Mouse (Mus musculus): Measurements from ENCODE around the gene Slc35a5. TPM values are rescaled to one million over a fixed set of nuclear protein-coding genes. Genes with fewer than 3 reads are reported as not detected.

Gene Slc35a5
- 16.8 and 19.9 TPM in 2 replicates for polyA plus RNA-seq (2014; fragmentation: Nextera tagmentation; extraction: Ambion mirVana)

DNA sequence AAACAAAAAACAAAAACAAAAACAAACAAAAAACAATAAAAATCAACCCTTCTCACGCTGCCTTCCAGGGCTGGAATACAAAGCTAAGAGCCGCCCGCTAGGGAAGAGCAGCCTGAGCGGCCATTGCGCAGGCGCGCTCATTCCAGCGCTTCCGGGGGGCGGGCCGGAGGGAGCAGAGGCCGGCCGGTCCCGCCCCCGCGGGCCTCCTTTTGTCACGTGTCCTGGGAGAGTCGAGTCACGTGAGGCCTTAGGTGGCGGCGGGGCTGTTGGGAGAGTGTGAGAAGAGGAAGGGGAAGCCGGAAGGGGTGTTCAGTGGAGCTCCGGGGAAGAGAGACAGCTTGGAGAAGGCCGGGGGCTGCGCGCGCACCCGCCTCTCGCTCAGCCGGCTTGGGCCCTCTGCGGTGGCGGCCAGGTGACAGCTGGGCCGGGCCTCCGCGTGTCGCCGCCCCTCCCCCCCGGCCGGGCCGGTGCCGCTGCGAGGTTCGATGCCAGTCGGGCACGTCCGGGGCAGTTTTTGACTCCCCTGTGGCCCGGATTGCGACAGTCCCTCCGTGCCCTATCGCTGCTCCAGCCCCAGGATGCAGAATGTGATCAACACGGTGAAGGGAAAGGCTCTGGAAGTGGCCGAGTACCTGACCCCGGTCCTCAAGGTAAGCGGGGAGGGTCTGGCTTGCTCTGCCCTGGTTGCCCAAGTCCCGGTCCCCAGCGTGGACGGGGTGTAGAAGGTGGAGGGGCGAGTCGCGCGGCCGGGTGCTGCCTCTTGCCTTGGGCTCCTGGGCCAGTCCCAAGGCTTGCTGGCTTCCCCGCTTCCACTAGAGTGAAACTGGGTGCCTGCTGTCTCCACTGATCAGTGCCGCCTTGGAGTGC lies at the start of gene Slc35a5, which contains the start of gene Atg3:
Gene Slc35a5, minus strand, starts transcription at position 185 of the 867 bp plus-strand sequence.
Gene Atg3, plus strand, starts transcription at position 264 of the 867 bp plus-strand sequence.
- no peaks in the 10 kb centered on the region for H3K9me3 ChIP-seq (ENCODE audit: control insufficient read depth, low read depth, low read length)
- peaks cover 11% of the 10 kb centered on the region; the same call in 1 of the 2 replicates for H3K4me1 ChIP-seq (ENCODE audit: control insufficient read depth, insufficient read depth, low read length)
- peak within 1 kb of the TSS; percentile 82 for H3K9ac ChIP-seq (replicated peaks; ENCODE audit: low read depth, low read length)
- peak within 1 kb of the TSS; percentile 81 for H3K4me2 ChIP-seq (replicated peaks; ENCODE audit: low read depth, low read length)
- peak; percentile 99 for ATAC-seq (ENCODE audit: insufficient number of reproducible peaks, insufficient read depth, low FRiP score, low read depth)
- H3K36me3 ChIP-seq (ENCODE audit: control insufficient read depth, insufficient read depth, low read length): no peaks in the 10 kb centered on the region; the same call in 1 of the 2 replicates
- WGBS: under 1% methylated on average over 64 of the region's 64 CpGs
- peak within 1 kb of the TSS; percentile 94 for H3K27ac ChIP-seq (ENCODE audit: low read length)
- no peaks in the 10 kb centered on the region for H3K27me3 ChIP-seq (ENCODE audit: control insufficient read depth, insufficient read depth, low read length)
- peak within 1 kb of the TSS; percentile 84 for H3K4me3 ChIP-seq (ENCODE audit: low read depth, low read length)

DNA sequence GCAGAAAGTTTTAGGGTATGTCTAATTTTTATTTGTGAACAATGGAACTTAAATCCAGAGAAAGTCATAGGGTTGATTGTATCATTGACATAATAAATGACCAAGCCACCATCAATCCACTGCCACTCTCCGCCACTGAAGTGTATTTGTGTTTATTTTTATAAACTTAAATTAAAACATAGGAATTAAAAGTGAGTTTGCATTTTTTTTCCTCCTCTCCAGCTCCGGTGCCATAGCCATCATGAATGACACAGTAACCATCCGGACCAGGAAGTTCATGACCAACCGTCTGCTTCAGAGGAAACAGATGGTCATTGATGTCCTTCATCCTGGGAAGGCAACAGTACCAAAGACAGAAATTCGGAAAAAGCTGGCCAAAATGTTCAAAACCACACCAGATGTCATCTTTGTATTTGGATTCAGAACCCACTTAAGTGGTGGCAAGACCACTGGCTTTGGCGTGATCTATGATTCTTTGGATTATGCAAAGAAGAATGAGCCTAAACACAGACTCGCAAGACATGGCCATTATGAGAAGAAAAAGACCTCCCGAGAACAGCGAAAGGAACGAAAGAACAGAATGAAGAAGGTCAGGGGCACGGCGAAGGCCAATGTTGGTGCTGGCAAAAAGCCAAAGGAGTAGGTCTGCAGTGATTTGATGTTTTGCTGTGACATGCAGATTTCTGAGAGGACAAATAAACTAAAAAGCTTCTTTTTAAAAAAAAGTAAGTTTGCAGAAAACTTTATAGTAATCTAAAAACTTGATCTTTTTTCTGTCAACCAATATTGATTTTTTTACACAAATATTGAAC lies 46.6 kb upstream of the Slc35a5 start:
- Histone ChIP-seq H3K4me3 (ENCODE audit: low read depth, low read length) (no peak overlapping the region), H3K4me2 (replicated peaks; ENCODE audit: low read depth, low read length) (no peak overlapping the region), H3K9ac (replicated peaks; ENCODE audit: low read depth, low read length) (no peak overlapping the region), H3K27me3 (ENCODE audit: control insufficient read depth, insufficient read depth, low read length) (no peaks in the 10 kb centered on the region), H3K36me3 (ENCODE audit: control insufficient read depth, insufficient read depth, low read length) (no peaks in the 10 kb centered on the region), H3K27ac (ENCODE audit: low read length) (no peak overlapping the region), H3K4me1 (ENCODE audit: control insufficient read depth, insufficient read depth, low read length) (no peaks in the 10 kb centered on the region), H3K9me3 (ENCODE audit: control insufficient read depth, low read depth, low read length) (no peaks in the 10 kb centered on the region)
- WGBS: 77% methylated on average over 12 of the region's 12 CpGs
- ATAC-seq (ENCODE audit: insufficient number of reproducible peaks, insufficient read depth, low FRiP score, low read depth): no peak

DNA sequence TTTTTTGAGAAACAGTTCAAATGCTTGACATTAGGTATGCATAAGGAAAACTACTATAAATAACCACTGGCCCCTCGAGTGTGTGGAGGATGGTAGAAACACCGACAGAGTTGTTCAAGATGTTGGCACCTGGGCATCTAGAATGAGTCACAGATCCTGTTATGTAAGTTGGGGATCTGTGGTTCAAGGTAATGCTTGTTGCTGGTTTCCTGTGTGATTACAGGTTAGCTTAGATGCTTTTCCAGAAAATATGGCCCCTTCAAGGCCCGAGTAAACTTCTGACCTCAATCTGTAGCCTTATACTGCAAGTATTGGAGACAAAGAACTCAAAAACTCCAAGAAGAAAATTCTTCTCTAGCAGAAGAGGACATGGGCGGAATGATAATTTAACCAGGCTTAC lies 45.9 kb upstream of the Slc35a5 start:
- H3K4me2 ChIP-seq (replicated peaks; ENCODE audit: low read depth, low read length): no peak overlapping the region
- H3K27me3 ChIP-seq (ENCODE audit: control insufficient read depth, insufficient read depth, low read length): no peaks in the 10 kb centered on the region
- WGBS: 78% methylated on average over 4 of the region's 4 CpGs
- H3K4me3 ChIP-seq (ENCODE audit: low read depth, low read length): no peak overlapping the region
- no peaks in the 10 kb centered on the region for H3K4me1 ChIP-seq (ENCODE audit: control insufficient read depth, insufficient read depth, low read length)
- H3K36me3 ChIP-seq (ENCODE audit: control insufficient read depth, insufficient read depth, low read length): no peaks in the 10 kb centered on the region
- no peak overlapping the region for H3K9ac ChIP-seq (replicated peaks; ENCODE audit: low read depth, low read length)
- H3K27ac ChIP-seq (ENCODE audit: low read length): no peak overlapping the region
- no peaks in the 10 kb centered on the region for H3K9me3 ChIP-seq (ENCODE audit: control insufficient read depth, low read depth, low read length)
- no peak for ATAC-seq (ENCODE audit: insufficient number of reproducible peaks, insufficient read depth, low FRiP score, low read depth)

DNA sequence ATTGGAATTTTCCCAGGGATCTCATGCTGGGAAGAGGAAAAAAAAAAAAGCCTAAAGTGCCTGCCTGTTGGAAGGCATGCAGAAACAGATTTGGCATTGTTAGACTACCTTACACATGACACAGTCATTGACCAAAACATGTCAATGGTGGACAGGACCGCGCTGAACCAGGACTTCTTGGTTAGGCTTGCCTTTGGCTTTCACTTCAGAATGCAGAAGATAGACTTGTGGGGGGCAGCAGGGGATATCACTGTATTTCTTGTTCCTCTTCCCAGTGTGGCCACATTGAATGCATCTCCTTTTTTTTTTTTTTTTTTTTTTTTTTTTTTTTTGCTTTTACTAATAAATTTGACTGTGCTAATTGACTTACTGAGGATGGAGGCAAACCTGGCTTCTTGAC lies 42.9 kb upstream of the Slc35a5 start:
- Histone ChIP-seq H3K9me3 (ENCODE audit: control insufficient read depth, low read depth, low read length) (no peaks in the 10 kb centered on the region), H3K4me2 (replicated peaks; ENCODE audit: low read depth, low read length) (no peak overlapping the region), H3K4me1 (ENCODE audit: control insufficient read depth, insufficient read depth, low read length) (no peaks in the 10 kb centered on the region), H3K27me3 (ENCODE audit: control insufficient read depth, insufficient read depth, low read length) (no peaks in the 10 kb centered on the region), H3K36me3 (ENCODE audit: control insufficient read depth, insufficient read depth, low read length) (no peaks in the 10 kb centered on the region), H3K27ac (ENCODE audit: low read length) (no peak overlapping the region), H3K9ac (replicated peaks; ENCODE audit: low read depth, low read length) (no peak overlapping the region), H3K4me3 (ENCODE audit: low read depth, low read length) (no peak overlapping the region)
- WGBS: 95% methylated on average over 2 of the region's 2 CpGs
- no peak for ATAC-seq (ENCODE audit: insufficient number of reproducible peaks, insufficient read depth, low FRiP score, low read depth)

DNA sequence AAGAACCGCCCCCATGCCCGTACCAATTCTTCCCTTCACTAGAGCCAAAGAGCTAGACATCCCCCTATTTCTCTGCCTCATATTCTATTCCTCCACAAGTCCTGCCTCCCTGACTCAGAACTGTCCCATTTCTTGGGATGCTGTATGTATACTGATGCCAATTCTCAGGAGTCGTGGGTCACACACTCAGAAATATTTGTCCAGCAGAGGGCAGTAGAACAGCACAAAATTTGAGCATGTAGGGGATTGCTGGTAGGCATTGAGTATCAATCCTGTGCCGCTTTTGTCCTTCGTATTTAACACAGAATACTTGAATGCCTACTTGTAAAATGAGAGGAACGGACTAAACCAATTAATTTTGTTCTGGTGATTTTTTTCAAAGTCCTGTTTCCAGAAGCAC lies 38.3 kb upstream of the Slc35a5 start:
- Histone ChIP-seq H3K4me1 (ENCODE audit: control insufficient read depth, insufficient read depth, low read length) (no peaks in the 10 kb centered on the region), H3K4me3 (ENCODE audit: low read depth, low read length) (no peak overlapping the region), H3K27ac (ENCODE audit: low read length) (no peak overlapping the region), H3K9me3 (ENCODE audit: control insufficient read depth, low read depth, low read length) (no peaks in the 10 kb centered on the region), H3K36me3 (ENCODE audit: control insufficient read depth, insufficient read depth, low read length) (no peaks in the 10 kb centered on the region), H3K4me2 (replicated peaks; ENCODE audit: low read depth, low read length) (no peak overlapping the region), H3K27me3 (ENCODE audit: control insufficient read depth, insufficient read depth, low read length) (no peaks in the 10 kb centered on the region), H3K9ac (replicated peaks; ENCODE audit: low read depth, low read length) (no peak overlapping the region)
- peak; percentile 69; the same call in 1 of the 2 replicates for ATAC-seq (ENCODE audit: insufficient number of reproducible peaks, insufficient read depth, low FRiP score, low read depth)
- 33% methylated on average over 6 of the region's 6 CpGs for WGBS

DNA sequence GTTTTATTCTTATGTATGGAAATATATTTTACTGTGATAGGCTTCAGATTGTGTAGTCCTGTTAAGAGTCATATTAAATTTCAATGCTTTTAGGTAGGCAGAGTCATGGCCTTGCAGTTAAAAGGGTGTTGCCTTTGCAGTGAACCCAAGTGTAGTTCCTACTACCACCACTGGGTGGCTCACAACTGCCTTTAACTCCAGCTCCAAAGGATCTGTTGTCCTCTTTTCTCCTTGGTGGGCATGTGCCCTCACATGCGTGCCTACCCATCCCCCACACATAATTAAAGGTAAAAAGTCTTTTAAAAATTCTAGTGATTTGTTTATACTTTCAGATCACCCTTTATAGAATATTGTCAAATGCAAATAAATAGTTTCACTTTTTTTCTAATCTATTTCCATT lies 34.1 kb upstream of the Slc35a5 start:
- no peak overlapping the region for H3K27ac ChIP-seq (ENCODE audit: low read length)
- H3K36me3 ChIP-seq (ENCODE audit: control insufficient read depth, insufficient read depth, low read length): no peaks in the 10 kb centered on the region
- no peak for ATAC-seq (ENCODE audit: insufficient number of reproducible peaks, insufficient read depth, low FRiP score, low read depth)
- no peak overlapping the region for H3K9ac ChIP-seq (replicated peaks; ENCODE audit: low read depth, low read length)
- no peaks in the 10 kb centered on the region for H3K27me3 ChIP-seq (ENCODE audit: control insufficient read depth, insufficient read depth, low read length)
- H3K4me1 ChIP-seq (ENCODE audit: control insufficient read depth, insufficient read depth, low read length): no peaks in the 10 kb centered on the region
- H3K4me2 ChIP-seq (replicated peaks; ENCODE audit: low read depth, low read length): no peak overlapping the region
- H3K9me3 ChIP-seq (ENCODE audit: control insufficient read depth, low read depth, low read length): no peaks in the 10 kb centered on the region
- H3K4me3 ChIP-seq (ENCODE audit: low read depth, low read length): no peak overlapping the region
- WGBS: 4% methylated on average over 1 of the region's 1 CpGs

DNA sequence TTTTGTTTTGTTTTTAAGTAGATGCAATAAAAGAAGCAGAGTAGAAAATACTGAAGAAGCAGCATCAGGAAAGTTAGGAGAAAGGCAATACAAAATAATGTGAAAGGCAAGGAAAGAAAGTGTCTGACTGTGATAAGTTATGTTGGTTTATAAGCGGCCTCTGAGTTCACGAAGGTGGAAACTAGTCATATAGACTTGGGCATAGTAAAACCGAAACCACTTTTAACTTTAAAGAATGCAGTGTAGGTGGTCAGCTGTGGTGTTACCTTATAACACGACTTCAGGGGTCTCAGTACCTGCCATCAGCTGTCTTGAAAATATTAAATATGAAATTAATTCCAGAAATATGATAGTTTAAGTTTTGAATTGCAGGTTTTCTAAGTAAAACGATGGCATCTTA lies 23.3 kb upstream of the Slc35a5 start:
- H3K36me3 ChIP-seq (ENCODE audit: control insufficient read depth, insufficient read depth, low read length): peaks cover 8% of the 10 kb centered on the region; the same call in 1 of the 2 replicates
- no peak overlapping the region for H3K4me3 ChIP-seq (ENCODE audit: low read depth, low read length)
- no peaks in the 10 kb centered on the region for H3K4me1 ChIP-seq (ENCODE audit: control insufficient read depth, insufficient read depth, low read length)
- WGBS: 89% methylated on average over 5 of the region's 5 CpGs
- ATAC-seq (ENCODE audit: insufficient number of reproducible peaks, insufficient read depth, low FRiP score, low read depth): no peak
- H3K9ac ChIP-seq (replicated peaks; ENCODE audit: low read depth, low read length): no peak overlapping the region
- H3K9me3 ChIP-seq (ENCODE audit: control insufficient read depth, low read depth, low read length): no peaks in the 10 kb centered on the region
- no peaks in the 10 kb centered on the region for H3K27me3 ChIP-seq (ENCODE audit: control insufficient read depth, insufficient read depth, low read length)
- H3K27ac ChIP-seq (ENCODE audit: low read length): no peak overlapping the region
- H3K4me2 ChIP-seq (replicated peaks; ENCODE audit: low read depth, low read length): no peak overlapping the region

DNA sequence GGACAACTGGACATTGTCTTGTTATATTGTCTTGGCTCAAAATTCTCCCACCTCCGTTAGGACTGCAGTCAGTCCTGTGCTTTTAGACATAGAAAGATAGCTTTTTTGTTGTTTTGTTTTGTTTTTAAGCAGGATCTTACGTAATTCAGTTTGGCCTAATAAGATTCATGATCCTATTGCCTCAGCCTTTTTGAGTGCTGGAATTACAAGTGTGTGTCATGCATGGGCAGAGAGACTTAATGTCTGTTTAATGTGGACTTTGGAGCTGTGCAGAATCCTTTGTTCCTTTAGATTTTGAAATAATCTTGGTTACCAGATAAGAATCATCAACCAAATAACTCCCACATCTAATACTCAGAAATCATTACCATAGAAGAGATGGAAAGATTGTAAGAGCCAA lies 20.0 kb upstream of the Slc35a5 start:
- Histone ChIP-seq H3K4me1 (ENCODE audit: control insufficient read depth, insufficient read depth, low read length) (no peaks in the 10 kb centered on the region), H3K9ac (replicated peaks; ENCODE audit: low read depth, low read length) (no peak overlapping the region), H3K27me3 (ENCODE audit: control insufficient read depth, insufficient read depth, low read length) (no peaks in the 10 kb centered on the region), H3K4me2 (replicated peaks; ENCODE audit: low read depth, low read length) (no peak overlapping the region), H3K9me3 (ENCODE audit: control insufficient read depth, low read depth, low read length) (no peaks in the 10 kb centered on the region), H3K4me3 (ENCODE audit: low read depth, low read length) (no peak overlapping the region), H3K36me3 (ENCODE audit: control insufficient read depth, insufficient read depth, low read length) (peaks cover 4% of the 10 kb centered on the region), H3K27ac (ENCODE audit: low read length) (no peak overlapping the region)
- no peak for ATAC-seq (ENCODE audit: insufficient number of reproducible peaks, insufficient read depth, low FRiP score, low read depth)
- 88% methylated on average over 2 of the region's 2 CpGs for WGBS

Data from stomach, embryonic 14.5 days (tissue).